Mouse (Mus musculus) E14TG2a.4 (cell line): ENCODE data around the gene Ror1.

Experiments
- H3K27me3 ChIP-seq: 2 replicates; pipeline ENCODE4 v1.6.1; 2014; ENCODE audit warnings: low read length, control low read depth; ENCODE audit not compliant: insufficient read depth
- H3K36me3 ChIP-seq: 2 replicates; pipeline ENCODE4 v1.6.1; 2014; ENCODE audit warnings: low read length, control low read depth; ENCODE audit not compliant: insufficient read depth
- H3K4me1 ChIP-seq: replicated peaks from 2 replicates; pipeline ENCODE4 v1.6.1; 2014; ENCODE audit warnings: low read depth, low read length, control low read depth
- H3K4me3 ChIP-seq: replicated peaks from 2 replicates; pipeline ENCODE4 v1.5.1; 2014; ENCODE audit warnings: mild to moderate bottlenecking, low read length
- H3K9me3 ChIP-seq: 2 replicates; pipeline ENCODE4 v1.6.1; 2014; ENCODE audit warnings: low read length, control low read depth
- CTCF ChIP-seq: conservative IDR thresholded peaks from 2 replicates; pipeline ENCODE4 v1.5.1; 2014; ENCODE audit warnings: low read length
- NANOG ChIP-seq: IDR thresholded peaks from 2 replicates; pipeline ENCODE4 v1.6.1; 2014; ENCODE audit warnings: borderline replicate concordance, low read length, mixed read lengths
- POU5F1 ChIP-seq: IDR thresholded peaks from 2 replicates; pipeline ENCODE4 v1.6.1; 2014; ENCODE audit warnings: low read length, borderline replicate concordance

Ror1 gene

GRCm38 (mm10) chr4:100122436-100122835 lies 26.8 kb downstream of the Ror1 start:
- no peaks in the 10 kb centered on the region for H3K9me3 ChIP-seq
- no peak overlapping the region for H3K4me3 ChIP-seq
- peaks cover 26% of the 10 kb centered on the region for H3K4me1 ChIP-seq
- H3K36me3 ChIP-seq: no peaks in the 10 kb centered on the region
- H3K27me3 ChIP-seq: no peaks in the 10 kb centered on the region
- TF ChIP-seq POU5F1 (no peak), NANOG (no peak), CTCF (no peak)

GRCm38 (mm10) chr4:100123519-100123918 lies 27.9 kb downstream of the Ror1 start:
- TF ChIP-seq CTCF (no peak), POU5F1 (no peak), NANOG (no peak)
- Histone ChIP-seq H3K36me3 (no peaks in the 10 kb centered on the region), H3K27me3 (no peaks in the 10 kb centered on the region), H3K4me1 (peaks cover 26% of the 10 kb centered on the region), H3K9me3 (no peaks in the 10 kb centered on the region), H3K4me3 (no peak overlapping the region)

GRCm38 (mm10) chr4:100124056-100124455 lies 28.5 kb downstream of the Ror1 start:
- Histone ChIP-seq H3K36me3 (no peaks in the 10 kb centered on the region), H3K4me3 (no peak overlapping the region), H3K9me3 (no peaks in the 10 kb centered on the region), H3K27me3 (no peaks in the 10 kb centered on the region), H3K4me1 (peaks cover 26% of the 10 kb centered on the region)
- no peak for TF ChIP-seq POU5F1
- TF ChIP-seq CTCF: no peak
- TF ChIP-seq NANOG: no peak

- Histone ChIP-seq H3K27me3 (no peaks in the 10 kb centered on the region), H3K9me3 (no peaks in the 10 kb centered on the region), H3K4me3 (no peak overlapping the region), H3K36me3 (no peaks in the 10 kb centered on the region), H3K4me1 (peaks cover 26% of the 10 kb centered on the region)
- no peak for TF ChIP-seq CTCF
- no peak for TF ChIP-seq NANOG
- TF ChIP-seq POU5F1: no peak
Observed at GRCm38 (mm10) chr4:100124935-100125334, 29.3 kb downstream of the Ror1 start.

- TF ChIP-seq CTCF (no peak), NANOG (no peak), POU5F1 (no peak)
- H3K4me3 ChIP-seq: no peak overlapping the region
- H3K27me3 ChIP-seq: no peaks in the 10 kb centered on the region
- peaks cover 26% of the 10 kb centered on the region for H3K4me1 ChIP-seq
- no peaks in the 10 kb centered on the region for H3K36me3 ChIP-seq
- H3K9me3 ChIP-seq: no peaks in the 10 kb centered on the region
Observed at GRCm38 (mm10) chr4:100126531-100127310, 31.1 kb downstream of the Ror1 start.

- H3K4me1 ChIP-seq: peaks cover 22% of the 10 kb centered on the region
- no peak for TF ChIP-seq NANOG
- no peak for TF ChIP-seq CTCF
- TF ChIP-seq POU5F1: no peak
- no peaks in the 10 kb centered on the region for H3K36me3 ChIP-seq
- no peak overlapping the region for H3K4me3 ChIP-seq
- no peaks in the 10 kb centered on the region for H3K27me3 ChIP-seq
- no peaks in the 10 kb centered on the region for H3K9me3 ChIP-seq
Observed at GRCm38 (mm10) chr4:100128026-100128922, 32.7 kb downstream of the Ror1 start.

- Histone ChIP-seq H3K9me3 (no peaks in the 10 kb centered on the region), H3K4me3 (no peak overlapping the region), H3K4me1 (peaks cover 13% of the 10 kb centered on the region), H3K36me3 (no peaks in the 10 kb centered on the region), H3K27me3 (no peaks in the 10 kb centered on the region)
- TF ChIP-seq CTCF (no peak), NANOG (no peak), POU5F1 (no peak)
Observed at GRCm38 (mm10) chr4:100129201-100129600, 33.6 kb downstream of the Ror1 start.

- no peaks in the 10 kb centered on the region for H3K9me3 ChIP-seq
- H3K27me3 ChIP-seq: no peaks in the 10 kb centered on the region
- H3K4me1 ChIP-seq: peaks cover 8% of the 10 kb centered on the region
- H3K36me3 ChIP-seq: no peaks in the 10 kb centered on the region
- no peak overlapping the region for H3K4me3 ChIP-seq
- no peak for TF ChIP-seq POU5F1
- no peak for TF ChIP-seq CTCF
- no peak for TF ChIP-seq NANOG
Observed at GRCm38 (mm10) chr4:100130771-100131475, 35.3 kb downstream of the Ror1 start.
